Mouse (Mus musculus): ENCODE data around the gene Rasgrf1. TPM values are rescaled to one million over a fixed set of nuclear protein-coding genes. Genes with fewer than 3 reads are reported as not detected.

The Rasgrf1 gene
- total and polyA plus RNA-seq, 2 experiments from 2014 or later, result 28.3 to 53.4 TPM

- peaks cover 3% of the 10 kb centered on the region; the same call in 1 of the 2 replicates for H3K27me3 ChIP-seq (ENCODE audit: insufficient read depth, low read length)
- TF ChIP-seq CTCF (IDR thresholded peaks at IDR 0.05; ENCODE audit: low read depth), result no peak
- DNase-seq (ENCODE audit: low spot score) (no peak), ATAC-seq (0 out of 2 replicates have a peak, but pooled peaks have one; percentile 50)
- H3K4me2 ChIP-seq (ENCODE audit: low read depth, low read length), result no peak overlapping the region
- H3K36me3 ChIP-seq (ENCODE audit: insufficient read depth, low read length), result no peaks in the 10 kb centered on the region
- no peak overlapping the region for H3K9ac ChIP-seq (replicated peaks; ENCODE audit: low read length)
- peaks cover 4% of the 10 kb centered on the region; the same call in 1 of the 2 replicates for H3K4me1 ChIP-seq (ENCODE audit: insufficient read depth, low read length)
- 18% methylated on average over 8 of the region's 8 CpGs for WGBS
- no peak overlapping the region for H3K4me3 ChIP-seq (ENCODE audit: low read length)
- H3K27ac ChIP-seq, result no peak overlapping the region
- H3K9me3 ChIP-seq (ENCODE audit: low read length), result no peaks in the 10 kb centered on the region
These were observed 39.1 kb upstream of the Rasgrf1 start for GRCm38 (mm10) chr9:89870531-89871150.

GRCm38 (mm10) chr9:89872137-89872536 lies 37.6 kb upstream of the Rasgrf1 start:
- no peak for ATAC-seq
- no peak for DNase-seq (ENCODE audit: low spot score)
- Histone ChIP-seq H3K27ac (no peak overlapping the region), H3K9me3 (ENCODE audit: low read length) (no peaks in the 10 kb centered on the region), H3K36me3 (ENCODE audit: insufficient read depth, low read length) (no peaks in the 10 kb centered on the region), H3K4me3 (ENCODE audit: low read length) (no peak overlapping the region), H3K4me1 (ENCODE audit: insufficient read depth, low read length) (peaks cover 4% of the 10 kb centered on the region; the same call in 1 of the 2 replicates), H3K27me3 (ENCODE audit: insufficient read depth, low read length) (peaks cover 12% of the 10 kb centered on the region; the same call in 1 of the 2 replicates), H3K9ac (replicated peaks; ENCODE audit: low read length) (no peak overlapping the region), H3K4me2 (ENCODE audit: low read depth, low read length) (no peak overlapping the region)
- TF ChIP-seq CTCF (IDR thresholded peaks at IDR 0.05; ENCODE audit: low read depth), result no peak
- WGBS, result 69% methylated on average over 6 of the region's 6 CpGs

- no peak for DNase-seq (ENCODE audit: low spot score)
- no peak for TF ChIP-seq CTCF (IDR thresholded peaks at IDR 0.05; ENCODE audit: low read depth)
- no peaks in the 10 kb centered on the region for H3K9me3 ChIP-seq (ENCODE audit: low read length)
- H3K27me3 ChIP-seq (ENCODE audit: insufficient read depth, low read length), result peaks cover 13% of the 10 kb centered on the region; the same call in 1 of the 2 replicates
- H3K27ac ChIP-seq, result no peak overlapping the region
- H3K4me1 ChIP-seq (ENCODE audit: insufficient read depth, low read length), result no peaks in the 10 kb centered on the region
- H3K9ac ChIP-seq (replicated peaks; ENCODE audit: low read length), result no peak overlapping the region
- WGBS, result 57% methylated on average over 7 of the region's 7 CpGs
- H3K4me2 ChIP-seq (ENCODE audit: low read depth, low read length), result no peak overlapping the region
- ATAC-seq, result no peak
- no peak overlapping the region for H3K4me3 ChIP-seq (ENCODE audit: low read length)
- H3K36me3 ChIP-seq (ENCODE audit: insufficient read depth, low read length), result no peaks in the 10 kb centered on the region
These were observed 35.3 kb upstream of the Rasgrf1 start for GRCm38 (mm10) chr9:89874434-89874833.

- Histone ChIP-seq H3K9ac (replicated peaks; ENCODE audit: low read length) (no peak overlapping the region), H3K4me3 (ENCODE audit: low read length) (no peak overlapping the region), H3K27me3 (ENCODE audit: insufficient read depth, low read length) (peaks cover 13% of the 10 kb centered on the region; the same call in 1 of the 2 replicates), H3K4me1 (ENCODE audit: insufficient read depth, low read length) (no peaks in the 10 kb centered on the region), H3K4me2 (ENCODE audit: low read depth, low read length) (no peak overlapping the region), H3K9me3 (ENCODE audit: low read length) (no peaks in the 10 kb centered on the region), H3K27ac (no peak overlapping the region), H3K36me3 (ENCODE audit: insufficient read depth, low read length) (no peaks in the 10 kb centered on the region)
- 50% methylated on average over 5 of the region's 5 CpGs for WGBS
- ATAC-seq (no peak), DNase-seq (ENCODE audit: low spot score) (peak; percentile 36)
- no peak for TF ChIP-seq CTCF (IDR thresholded peaks at IDR 0.05; ENCODE audit: low read depth)
These were observed 34.2 kb upstream of the Rasgrf1 start for GRCm38 (mm10) chr9:89875551-89875950.

GRCm38 (mm10) chr9:89878471-89879020 lies 31.2 kb upstream of the Rasgrf1 start:
- no peaks in the 10 kb centered on the region for H3K9me3 ChIP-seq (ENCODE audit: low read length)
- H3K27me3 ChIP-seq (ENCODE audit: insufficient read depth, low read length), result peaks cover 15% of the 10 kb centered on the region; the same call in 1 of the 2 replicates
- no peak for TF ChIP-seq CTCF (IDR thresholded peaks at IDR 0.05; ENCODE audit: low read depth)
- DNase-seq (ENCODE audit: low spot score), result no peak
- no peaks in the 10 kb centered on the region for H3K4me1 ChIP-seq (ENCODE audit: insufficient read depth, low read length)
- H3K36me3 ChIP-seq (ENCODE audit: insufficient read depth, low read length), result no peaks in the 10 kb centered on the region
- WGBS, result 42% methylated on average over 11 of the region's 11 CpGs
- no peak overlapping the region for H3K4me2 ChIP-seq (ENCODE audit: low read depth, low read length)
- H3K4me3 ChIP-seq (ENCODE audit: low read length), result no peak overlapping the region
- H3K27ac ChIP-seq, result no peak overlapping the region
- no peak overlapping the region for H3K9ac ChIP-seq (replicated peaks; ENCODE audit: low read length)
- ATAC-seq, result no peak

GRCm38 (mm10) chr9:89879574-89879973 lies 30.1 kb upstream of the Rasgrf1 start:
- H3K4me3 ChIP-seq (ENCODE audit: low read length), result peak overlapping the region; percentile 0; the same call in 1 of the 2 replicates
- WGBS, result 61% methylated on average over 31 of the region's 31 CpGs
- H3K27ac ChIP-seq, result no peak overlapping the region
- H3K4me1 ChIP-seq (ENCODE audit: insufficient read depth, low read length), result no peaks in the 10 kb centered on the region
- H3K27me3 ChIP-seq (ENCODE audit: insufficient read depth, low read length), result peaks cover 15% of the 10 kb centered on the region; the same call in 1 of the 2 replicates
- H3K9ac ChIP-seq (replicated peaks; ENCODE audit: low read length), result no peak overlapping the region
- TF ChIP-seq CTCF (IDR thresholded peaks at IDR 0.05; ENCODE audit: low read depth), result no peak
- ATAC-seq, result peak; percentile 55; the same call in 1 of the 2 replicates
- H3K9me3 ChIP-seq (ENCODE audit: low read length), result no peaks in the 10 kb centered on the region
- peak; percentile 58 for DNase-seq (ENCODE audit: low spot score)
- H3K36me3 ChIP-seq (ENCODE audit: insufficient read depth, low read length), result no peaks in the 10 kb centered on the region
- H3K4me2 ChIP-seq (ENCODE audit: low read depth, low read length), result no peak overlapping the region

GRCm38 (mm10) chr9:89881552-89881951 lies 28.2 kb upstream of the Rasgrf1 start:
- Histone ChIP-seq H3K4me1 (ENCODE audit: insufficient read depth, low read length) (no peaks in the 10 kb centered on the region), H3K27ac (no peak overlapping the region), H3K27me3 (ENCODE audit: insufficient read depth, low read length) (0 out of 2 replicates have a peak, but pooled peaks cover 9% of the 10 kb centered on the region), H3K4me2 (ENCODE audit: low read depth, low read length) (no peak overlapping the region), H3K36me3 (ENCODE audit: insufficient read depth, low read length) (no peaks in the 10 kb centered on the region), H3K9ac (replicated peaks; ENCODE audit: low read length) (no peak overlapping the region), H3K4me3 (ENCODE audit: low read length) (no peak overlapping the region), H3K9me3 (ENCODE audit: low read length) (no peaks in the 10 kb centered on the region)
- DNase-seq (ENCODE audit: low spot score), result no peak
- no peak for ATAC-seq
- WGBS, result 52% methylated on average over 7 of the region's 7 CpGs
- TF ChIP-seq CTCF (IDR thresholded peaks at IDR 0.05; ENCODE audit: low read depth), result no peak
